Mouse (Mus musculus) naive thymus-derived CD4-positive, alpha-beta T cell, adult 2 months (primary cell): ENCODE measurements around the gene Csf2.
A peak's percentile ranks its signal among the peaks of the same experiment; 100 is the strongest.

ENCODE experiments used
- DNase-seq: peaks from one replicate; pipeline ENCODE4 v3.0.0-alpha.2; 2011; ENCODE audit warnings: low read depth

Gene Csf2

DNA sequence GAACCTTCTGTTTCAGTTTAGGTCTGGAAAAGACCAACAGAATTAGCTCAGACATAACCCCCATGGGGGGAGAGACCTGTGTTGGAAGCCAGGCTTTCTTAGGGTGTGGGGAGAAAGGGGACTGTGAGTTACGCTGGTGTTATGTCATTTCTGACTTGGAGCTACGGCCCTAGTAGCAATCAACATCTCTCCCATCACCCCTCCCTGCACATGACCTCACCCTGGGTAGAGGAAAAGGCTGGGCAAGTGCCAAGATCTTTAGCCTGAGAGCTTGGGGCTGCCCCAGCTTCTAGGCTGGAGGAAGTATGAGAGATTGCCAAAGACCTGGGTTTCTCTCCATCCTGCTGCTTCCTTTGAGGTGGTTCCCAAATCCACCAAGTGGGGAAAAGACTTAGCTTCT lies 12.5 kb downstream of the Csf2 start:
- DNase-seq = no peak

DNA sequence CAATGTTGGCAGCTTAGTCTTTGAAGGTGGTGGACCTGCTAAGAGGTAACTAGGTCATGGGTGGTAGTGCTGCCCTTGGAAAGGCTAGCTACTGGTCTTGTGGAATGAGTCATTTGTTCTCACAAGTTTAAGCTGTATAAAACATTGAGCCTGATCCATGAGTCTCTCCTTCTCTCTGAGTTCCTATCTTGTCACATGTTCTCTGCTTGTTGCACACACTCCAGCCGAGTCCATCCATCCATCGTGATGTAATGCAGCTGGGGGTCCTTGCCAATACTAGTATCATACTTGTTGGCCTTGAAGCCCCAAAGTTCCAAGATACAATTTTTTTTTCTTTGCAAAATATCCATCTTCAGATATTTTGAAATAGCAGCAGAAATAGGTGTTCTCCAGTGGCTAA lies 22.0 kb downstream of the Csf2 start:
- no peak for DNase-seq

DNA sequence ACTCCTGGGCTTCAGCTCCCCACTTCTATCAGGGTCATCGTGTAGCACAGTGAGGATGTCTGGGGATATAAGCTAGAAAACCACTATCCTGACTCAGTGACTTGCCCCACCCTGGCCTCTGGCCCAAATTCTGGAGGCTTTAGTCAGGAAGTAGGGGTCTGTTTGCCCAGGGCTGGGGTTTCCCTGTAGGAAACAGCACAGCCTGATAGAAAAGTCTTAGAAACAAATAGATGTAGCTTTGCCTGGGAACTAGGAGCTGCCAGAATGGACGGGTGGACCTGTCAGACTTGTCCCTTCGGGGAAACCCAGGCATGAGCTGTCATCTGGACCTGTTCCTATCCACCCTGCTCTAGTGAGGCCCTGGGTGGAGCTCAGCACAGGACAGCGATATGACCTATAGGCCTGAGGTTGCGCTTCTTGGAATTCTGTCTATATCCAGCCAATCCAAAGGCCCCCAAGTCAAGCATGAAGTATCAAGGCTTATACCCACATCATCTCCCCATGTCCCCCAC lies 24.9 kb downstream of the Csf2 start:
- DNase-seq = no peak

DNA sequence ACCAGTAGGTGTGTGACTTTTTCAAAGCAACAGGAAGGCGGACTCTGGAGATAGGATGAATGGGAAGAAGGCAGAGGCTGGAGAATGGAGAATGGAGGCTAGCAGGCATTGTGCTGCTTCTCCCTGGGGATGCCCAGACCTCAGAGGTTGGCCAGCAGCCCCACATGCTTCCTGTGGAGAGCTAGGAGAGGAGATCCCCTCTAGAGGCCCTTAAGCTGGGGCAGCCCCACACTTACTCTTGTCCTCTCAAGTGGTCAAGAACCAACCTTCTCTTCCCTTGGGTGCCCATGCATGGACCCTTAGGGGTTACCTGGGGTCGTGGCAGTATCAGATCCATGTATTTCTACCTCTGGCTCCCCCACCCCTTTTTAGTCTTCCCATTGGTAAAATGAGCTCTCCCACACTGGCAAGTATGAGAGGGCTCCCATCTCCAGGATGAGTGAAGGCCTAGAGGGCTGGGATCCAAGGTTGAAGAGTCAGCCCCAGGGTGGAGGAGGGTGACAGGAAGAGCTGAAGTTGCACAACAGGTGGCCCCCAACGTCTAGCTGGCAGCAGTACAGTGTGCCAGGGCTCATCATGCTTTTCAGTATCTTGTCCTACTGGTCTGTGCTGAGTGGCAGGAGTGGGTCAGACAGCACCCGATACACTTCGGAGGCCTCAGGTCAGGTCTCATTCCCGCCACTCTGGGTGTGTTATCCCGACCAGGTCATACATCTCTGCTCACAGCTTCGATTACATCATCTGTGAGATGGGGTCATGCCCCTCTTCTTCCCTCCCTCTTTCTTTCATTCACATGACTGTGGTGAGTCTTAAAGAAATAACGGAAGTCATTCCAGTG lies 25.6 kb downstream of the Csf2 start:
- DNase-seq = no peak

DNA sequence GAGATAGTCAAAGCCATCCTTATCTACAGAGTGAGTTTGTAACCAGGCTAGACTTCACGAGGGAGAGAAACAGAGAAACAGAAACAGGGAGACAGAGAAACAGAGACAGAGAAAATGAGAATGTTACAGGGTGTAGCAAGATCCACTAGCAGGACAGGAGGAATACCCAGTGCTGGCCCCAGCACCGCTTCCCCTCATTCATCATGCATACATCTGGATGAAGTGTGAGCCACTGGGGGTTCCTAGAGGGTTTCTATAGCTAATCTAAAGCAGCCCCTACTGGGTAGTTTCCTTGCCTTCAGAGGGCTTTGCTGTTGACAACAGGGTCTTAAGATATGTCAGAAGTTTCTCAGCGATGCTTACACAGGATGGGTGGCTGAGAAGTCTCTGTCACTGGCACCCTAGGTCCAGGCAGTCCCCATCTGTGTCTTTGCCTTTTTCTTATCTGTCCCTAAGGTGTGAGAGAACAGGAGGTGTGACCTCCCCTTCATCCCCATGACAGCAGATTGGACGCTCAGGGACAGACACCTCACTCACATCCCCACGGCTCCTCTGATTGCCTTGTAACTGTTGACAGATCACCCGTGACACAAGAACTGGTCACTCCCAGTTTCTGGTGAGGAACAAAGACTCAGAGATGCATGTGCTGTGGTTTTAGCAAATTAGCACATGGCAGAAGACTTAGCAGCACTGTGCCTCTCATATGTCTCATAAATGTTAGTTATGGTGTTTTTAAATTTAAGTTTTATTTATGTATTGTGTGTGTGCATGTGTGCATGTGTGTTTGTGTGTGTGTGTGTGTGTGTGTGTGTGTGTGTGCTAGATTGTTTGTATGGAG lies 29.3 kb downstream of the Csf2 start:
- DNase-seq = no peak

DNA sequence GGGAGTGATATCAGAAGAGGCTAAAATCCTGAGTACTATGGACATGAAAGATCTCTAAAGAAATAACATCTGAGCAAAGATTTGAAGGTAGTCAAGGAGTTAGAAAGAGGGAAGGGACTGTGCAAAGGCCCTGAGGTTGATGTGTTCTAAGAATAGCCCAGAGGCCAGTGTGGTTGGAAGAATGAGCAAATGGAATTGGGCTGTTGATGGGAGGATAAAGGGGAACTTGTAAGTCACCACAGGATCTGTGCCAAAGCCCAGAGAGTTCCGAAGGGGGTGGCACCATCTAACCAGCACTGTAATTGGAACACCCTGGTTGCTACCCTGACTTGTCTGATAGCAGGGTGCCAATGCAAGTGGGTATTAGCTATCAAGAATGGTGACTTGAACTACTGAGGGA lies 30.3 kb downstream of the Csf2 start:
- DNase-seq = no peak

DNA sequence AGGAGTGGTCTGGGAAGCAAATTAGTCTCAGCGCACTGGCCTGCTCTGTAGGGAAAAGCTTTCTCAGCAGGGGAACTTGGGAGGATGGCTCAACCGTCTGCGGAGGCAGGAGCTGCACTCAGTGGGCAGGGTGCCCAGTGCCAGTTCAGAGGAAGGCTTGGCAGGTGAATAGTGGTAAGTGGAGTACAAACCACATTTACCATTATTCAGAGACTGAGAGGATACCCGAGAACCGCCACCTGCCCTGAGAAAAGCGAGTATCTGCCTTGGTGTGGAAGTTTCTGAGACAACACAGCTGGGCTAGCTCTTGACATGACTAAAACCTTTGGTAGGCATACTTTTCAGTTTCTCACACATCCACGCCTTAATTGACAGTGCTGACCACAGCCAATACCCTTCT lies 32.1 kb downstream of the Csf2 start:
- no peak for DNase-seq

DNA sequence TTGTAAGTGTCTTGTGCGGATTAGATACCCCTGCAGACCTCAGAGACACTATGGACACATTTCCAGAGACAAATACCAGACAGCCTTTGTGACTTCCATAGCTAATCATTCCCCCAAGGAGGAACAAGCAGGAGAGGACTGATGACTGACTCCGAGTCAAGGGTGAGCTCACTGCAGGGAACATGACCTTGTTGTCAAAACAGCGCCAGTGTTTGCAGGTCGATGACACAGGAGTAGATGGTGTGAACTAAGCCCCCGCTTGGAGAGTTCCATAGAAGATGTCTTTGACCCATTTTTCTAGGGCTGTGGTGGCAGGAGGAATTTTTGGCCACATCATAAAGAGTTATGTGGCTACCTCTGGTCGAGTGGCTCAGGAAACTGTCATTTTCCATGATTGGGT lies 33.4 kb downstream of the Csf2 start:
- DNase-seq = peak; percentile 12

DNA sequence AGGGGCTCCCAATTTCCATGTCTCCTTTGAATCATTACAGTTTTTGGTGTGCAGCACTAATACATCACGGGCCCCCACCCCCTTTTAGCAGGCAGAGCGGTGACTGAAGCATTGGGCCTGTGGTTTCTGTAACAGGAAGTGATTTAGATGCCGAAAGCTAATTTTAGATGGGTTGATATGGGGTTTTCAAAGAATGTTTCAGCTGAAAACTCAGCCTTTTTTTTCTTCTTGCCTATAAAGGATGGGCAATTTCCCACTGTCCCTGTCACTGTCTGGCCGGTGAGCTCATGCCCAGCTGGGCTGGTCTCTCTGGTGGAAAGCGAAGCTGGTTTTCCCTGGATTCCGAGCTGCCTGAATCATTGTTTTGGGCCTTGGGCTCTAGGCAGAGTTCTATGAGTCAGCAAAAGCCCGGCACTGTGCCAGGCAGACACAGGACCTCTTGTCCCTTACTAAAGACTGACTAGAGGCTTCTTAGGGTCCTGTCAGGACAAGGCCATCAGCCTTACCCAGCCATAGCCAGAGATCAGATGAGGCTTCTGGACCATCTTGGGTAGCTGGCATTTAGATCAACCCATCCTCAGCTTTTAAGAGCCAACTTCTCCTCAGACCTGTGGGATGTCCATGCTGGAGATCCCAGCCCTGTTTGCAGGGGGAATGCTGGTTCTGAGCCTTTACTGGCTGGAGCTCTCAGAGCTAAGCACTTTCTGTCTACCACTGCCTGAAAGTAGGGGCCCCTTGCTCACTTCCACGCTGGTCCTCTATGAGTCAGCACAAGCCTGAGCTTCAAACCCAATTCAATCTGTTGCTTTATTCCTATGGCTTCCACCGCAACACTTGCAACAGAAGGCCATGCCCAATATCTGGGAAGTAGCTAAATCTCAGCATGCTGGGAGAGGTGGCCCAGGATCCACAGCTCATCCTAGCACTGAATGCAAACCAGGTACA lies 34.7 kb downstream of the Csf2 start:
- DNase-seq = peak; percentile 64

DNA sequence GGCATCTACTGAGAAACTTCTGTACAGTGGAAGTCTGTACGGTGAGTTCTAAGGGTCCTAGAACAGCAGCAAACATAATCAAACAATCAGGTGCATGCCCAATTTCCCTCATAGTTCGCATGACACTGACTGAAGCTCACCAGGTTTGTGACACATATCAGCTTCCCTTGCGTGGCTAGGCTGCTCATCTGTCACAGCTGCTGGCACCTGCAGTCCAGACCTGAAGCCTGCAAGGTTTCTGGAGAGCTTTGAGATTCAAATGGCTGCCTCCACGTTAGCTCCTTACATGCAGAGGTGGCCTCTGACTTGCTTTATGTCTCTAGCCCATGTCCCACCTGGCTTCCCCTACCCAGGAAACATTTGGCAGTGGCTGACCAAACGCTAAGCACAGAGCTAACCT lies 35.8 kb downstream of the Csf2 start:
- peak; percentile 28 for DNase-seq

DNA sequence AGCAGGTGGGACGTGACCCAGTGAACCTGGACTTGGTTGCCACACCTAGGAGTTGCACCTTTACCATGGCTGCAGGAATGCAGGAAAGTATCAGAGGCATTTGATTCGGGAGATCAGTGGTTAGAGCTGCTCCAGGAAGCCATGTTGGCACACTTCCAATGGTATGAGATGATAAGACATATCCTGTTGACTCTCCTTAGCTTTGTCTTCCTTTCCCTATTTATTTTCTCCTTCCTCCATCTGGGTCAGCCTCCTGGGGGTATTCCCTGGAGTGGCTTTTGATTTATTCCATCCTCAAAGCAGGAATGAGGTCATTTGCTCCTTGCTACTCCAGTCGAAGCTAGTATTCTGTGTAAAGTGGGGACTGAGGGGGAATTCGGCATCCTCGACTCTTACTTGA lies 42.5 kb downstream of the Csf2 start:
- no peak for DNase-seq

DNA sequence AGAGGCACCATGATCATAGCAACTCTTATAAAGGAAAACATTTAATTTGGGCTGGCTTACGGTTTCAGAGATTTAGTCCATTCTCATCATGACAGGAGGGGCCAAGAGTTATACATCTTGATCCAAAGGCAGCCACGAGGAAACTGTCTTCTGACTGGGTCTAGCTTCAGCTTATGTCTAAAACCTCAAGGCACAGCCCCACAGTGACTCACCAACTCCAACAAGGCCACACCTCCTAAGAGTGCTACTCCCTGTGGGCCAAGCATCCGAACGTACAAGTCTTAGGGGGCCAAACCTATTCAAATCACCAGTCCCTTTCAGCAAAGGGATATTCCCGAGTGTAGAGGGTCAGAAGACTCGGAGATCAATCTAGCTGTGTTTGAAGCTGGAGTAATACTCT lies 44.1 kb downstream of the Csf2 start:
- DNase-seq = no peak

DNA sequence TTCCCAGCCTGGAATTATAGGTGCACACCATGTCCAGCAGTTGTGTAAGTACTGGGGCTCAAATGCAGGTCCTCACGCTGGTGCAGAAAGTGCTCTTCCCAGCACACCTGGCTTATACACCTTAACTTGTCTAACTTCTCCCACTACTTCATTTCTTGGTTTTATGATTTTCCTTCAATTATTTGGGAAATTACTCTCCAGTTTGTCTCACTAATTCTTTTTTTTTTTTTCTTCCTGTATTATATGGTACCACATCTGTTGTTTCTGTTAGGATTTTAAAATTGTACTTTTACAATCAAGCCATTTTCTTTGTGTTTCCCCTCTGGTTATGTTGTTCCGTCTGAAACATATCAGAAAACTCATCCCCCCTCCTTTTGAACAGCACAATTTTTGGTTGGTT lies 44.7 kb downstream of the Csf2 start:
- DNase-seq = no peak

DNA sequence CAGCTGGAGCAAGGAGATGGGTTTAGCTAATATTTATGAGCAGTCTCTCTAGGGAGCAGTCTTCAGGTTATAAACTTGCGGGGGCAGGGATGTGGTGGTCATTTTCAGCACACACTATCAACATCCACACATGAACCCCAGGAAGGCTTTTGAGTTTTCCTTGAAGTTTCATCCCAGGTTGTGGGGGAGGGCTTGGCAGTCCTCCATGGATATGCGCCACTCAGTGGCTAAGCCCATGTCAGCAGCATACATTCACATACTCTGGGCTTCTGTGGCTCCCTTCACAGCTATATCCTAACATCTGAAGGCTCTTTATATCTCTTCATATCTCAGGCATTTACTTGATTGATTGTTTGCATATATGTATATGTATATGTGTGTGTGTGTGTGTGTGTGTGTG lies 46.3 kb downstream of the Csf2 start:
- DNase-seq = no peak

DNA sequence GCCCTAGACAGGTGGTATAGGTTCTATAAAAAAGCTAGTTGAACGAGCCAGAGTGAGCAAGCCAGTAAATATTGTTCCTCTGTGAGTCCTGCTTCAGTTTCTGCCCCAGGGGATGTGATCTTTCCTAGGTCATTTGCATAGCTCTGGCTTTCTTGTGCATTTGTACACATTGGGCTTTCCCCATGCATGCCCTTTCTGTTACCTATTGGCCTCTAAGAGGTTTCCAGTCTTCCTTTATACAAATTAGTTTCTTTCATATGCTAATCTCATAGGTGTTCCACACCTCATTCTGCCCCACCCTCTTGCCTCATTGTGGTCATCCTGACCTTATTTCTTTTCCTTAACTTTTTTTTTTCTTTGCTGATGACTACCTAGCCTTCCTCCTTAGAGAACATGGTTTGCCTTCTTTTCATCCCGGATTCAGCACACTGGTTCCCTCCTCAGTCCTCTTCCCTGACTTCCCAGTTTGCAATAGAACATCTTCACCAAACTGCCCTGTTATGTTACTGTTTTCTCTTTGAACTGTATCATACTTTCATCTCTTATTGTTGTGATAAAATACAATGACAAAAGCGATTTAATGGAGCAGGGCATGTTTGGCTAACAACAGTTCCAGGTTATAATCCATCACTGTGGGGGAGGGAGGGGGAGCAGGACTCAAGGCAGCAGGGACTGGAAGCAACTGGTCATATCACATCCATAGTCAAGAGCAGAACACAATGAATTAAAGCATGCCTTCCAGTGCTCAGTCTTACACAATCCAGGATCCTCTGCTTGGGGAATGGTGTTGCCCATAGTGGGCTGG lies 47.4 kb downstream of the Csf2 start:
- DNase-seq = no peak

DNA sequence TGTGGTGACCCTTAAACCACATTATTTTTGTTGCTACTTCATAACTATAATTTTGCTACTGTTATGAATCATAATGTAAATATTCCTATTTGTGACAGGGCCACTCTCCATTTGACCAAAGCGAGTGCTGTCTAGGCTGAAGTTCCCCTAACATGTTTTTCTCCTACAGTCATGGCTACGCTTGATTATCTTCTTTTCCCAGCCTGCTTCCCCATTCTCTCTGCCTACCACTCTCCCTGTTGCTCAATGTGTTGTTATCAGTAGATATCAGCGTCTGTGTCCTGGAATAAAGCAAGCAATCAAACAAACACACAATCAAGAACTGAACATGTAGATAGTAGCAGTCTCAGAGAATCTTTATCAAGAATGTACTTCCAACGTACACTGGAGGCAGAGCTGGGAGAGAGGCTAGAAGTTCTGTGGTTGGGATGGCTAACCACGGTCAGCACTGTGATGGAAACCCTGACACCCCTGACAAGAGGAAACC lies 48.1 kb downstream of the Csf2 start:
- DNase-seq = no peak
